Mouse (Mus musculus) frontal cortex, adult 2 months (tissue): Measurements from ENCODE around the gene Klf15. TPM values are rescaled to one million over a fixed set of nuclear protein-coding genes. Genes with fewer than 3 reads are reported as not detected.

ENCODE experiments used
- DNase-seq, 2 experiments: peaks; one replicate each; pipeline ENCODE4 v3.0.0; 2022; ENCODE audit warnings: low spot score in 1 of 2; ENCODE audit errors: extremely low spot score in 1 of 2
- polyA plus RNA-seq: library from polyadenylated mRNA; depleted of rRNA; stranded (reverse); fragments of >200 nt; gene quantifications from 2 replicates; pipeline ENCODE4 v1.2.3, GENCODE M21; 2012

Gene Klf15
- polyA plus RNA-seq, 1 experiment = 27.2 TPM

- peak; percentile 82 to 87 for DNase-seq
Observed at GRCm38 (mm10) chr6:90463228-90463862, 969 bp downstream of the Klf15 start.

GRCm38 (mm10) chr6:90463890-90464421, 1.6 kb downstream of the Klf15 start:
- DNase-seq = no peak

- DNase-seq = no peak
Observed at GRCm38 (mm10) chr6:90465028-90465640, 2.8 kb downstream of the Klf15 start.

- DNase-seq = no peak
Observed at GRCm38 (mm10) chr6:90466079-90466478, 3.7 kb downstream of the Klf15 start.

- no peak for DNase-seq
Observed at GRCm38 (mm10) chr6:90466847-90467410, 4.6 kb downstream of the Klf15 start.

GRCm38 (mm10) chr6:90468216-90468615, 5.8 kb downstream of the Klf15 start:
- no peak for DNase-seq

- no peak for DNase-seq
Observed at GRCm38 (mm10) chr6:90469041-90469440, 6.7 kb downstream of the Klf15 start.

GRCm38 (mm10) chr6:90470255-90470654, 7.9 kb downstream of the Klf15 start:
- no peak for DNase-seq

GRCm38 (mm10) chr6:90470947-90471541, 8.7 kb downstream of the Klf15 start:
- DNase-seq = peak in 1 of 2 experiments; percentile 40

GRCm38 (mm10) chr6:90472079-90472478, 9.7 kb downstream of the Klf15 start:
- DNase-seq = no peak

GRCm38 (mm10) chr6:90472697-90473096, 10.3 kb downstream of the Klf15 start:
- no peak for DNase-seq

- DNase-seq = no peak
Observed at GRCm38 (mm10) chr6:90473630-90474360, 11.4 kb downstream of the Klf15 start.

GRCm38 (mm10) chr6:90474361-90474750, 12.0 kb downstream of the Klf15 start:
- no peak for DNase-seq

- no peak for DNase-seq
Observed at GRCm38 (mm10) chr6:90475176-90475853, 12.9 kb downstream of the Klf15 start.

- DNase-seq = no peak
Observed at GRCm38 (mm10) chr6:90475854-90476212, 13.5 kb downstream of the Klf15 start.

- peak in 1 of 2 experiments; percentile 71 for DNase-seq
Observed at GRCm38 (mm10) chr6:90476941-90477518, 14.7 kb downstream of the Klf15 start.

- no peak for DNase-seq
Observed at GRCm38 (mm10) chr6:90484249-90484648, 21.9 kb downstream of the Klf15 start.

- no peak for DNase-seq
Observed at GRCm38 (mm10) chr6:90484876-90485275, 22.5 kb downstream of the Klf15 start.

- DNase-seq = no peak
Observed at GRCm38 (mm10) chr6:90486176-90486921, 24.0 kb downstream of the Klf15 start, which contains the start of gene Aldh1l1. Aldh1l1 (plus strand) TSS chr6:90486427.
